Mouse (Mus musculus): ENCODE data around the gene Rnase2b. TPM values are rescaled to one million over a fixed set of nuclear protein-coding genes. Genes with fewer than 3 reads are reported as not detected.
"Not testable (repeated sequence)": the region's sequence is repeated elsewhere in the genome, so short reads cannot be mapped to it uniquely, and the experiment has no call there.

The Rnase2b gene
- polyA plus RNA-seq, 1 experiment from 2014 or later: 0.16 TPM

DNA sequence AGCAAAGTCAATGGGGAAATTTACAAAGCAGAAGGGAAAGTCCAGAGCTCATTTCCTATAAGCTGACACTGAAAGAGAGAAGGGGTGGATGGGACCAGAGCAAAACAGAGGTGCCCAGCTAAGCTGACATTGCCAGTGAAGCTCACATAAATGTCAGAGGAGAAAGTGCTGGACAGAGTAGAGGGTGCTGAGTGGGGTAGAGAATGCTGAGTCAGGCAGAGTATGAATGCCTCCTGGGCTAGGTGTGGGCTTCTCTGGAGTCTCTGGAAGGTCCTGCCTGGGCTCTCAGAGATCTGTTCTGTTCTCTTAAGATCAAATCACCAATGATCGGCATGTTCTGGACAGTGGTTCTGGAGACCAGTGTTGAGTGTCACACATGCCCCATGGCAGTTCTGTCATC lies 3.4 kb downstream of the Rnase2b start:
- no peak for TF ChIP-seq CTCF (IDR thresholded peaks at IDR 0.05)
- no peak for TF ChIP-seq EP300 (IDR thresholded peaks at IDR 0.05)
- WGBS: 95% methylated on average over 1 of the region's 1 CpGs
- no peak overlapping the region for H3K4me2 ChIP-seq (replicated peaks; ENCODE audit: low read depth, low read length)
- H3K4me1 ChIP-seq (ENCODE audit: insufficient read depth, low read depth, low read length): no peaks in the 10 kb centered on the region
- H3K9ac ChIP-seq (replicated peaks; ENCODE audit: low read depth): no peak overlapping the region
- H3K27ac ChIP-seq (ENCODE audit: low read length): no peak overlapping the region
- no peak overlapping the region for H3K4me3 ChIP-seq (ENCODE audit: low read depth, low read length)
- H3K27me3 ChIP-seq (replicated peaks; ENCODE audit: insufficient read depth, low read length): no peaks in the 10 kb centered on the region
- H3K36me3 ChIP-seq (ENCODE audit: insufficient read depth, low read length): no peaks in the 10 kb centered on the region
- DNase-seq (ENCODE audit: low spot score): no peak
- H3K9me3 ChIP-seq (ENCODE audit: low read length): no peaks in the 10 kb centered on the region
- ATAC-seq: no peak

DNA sequence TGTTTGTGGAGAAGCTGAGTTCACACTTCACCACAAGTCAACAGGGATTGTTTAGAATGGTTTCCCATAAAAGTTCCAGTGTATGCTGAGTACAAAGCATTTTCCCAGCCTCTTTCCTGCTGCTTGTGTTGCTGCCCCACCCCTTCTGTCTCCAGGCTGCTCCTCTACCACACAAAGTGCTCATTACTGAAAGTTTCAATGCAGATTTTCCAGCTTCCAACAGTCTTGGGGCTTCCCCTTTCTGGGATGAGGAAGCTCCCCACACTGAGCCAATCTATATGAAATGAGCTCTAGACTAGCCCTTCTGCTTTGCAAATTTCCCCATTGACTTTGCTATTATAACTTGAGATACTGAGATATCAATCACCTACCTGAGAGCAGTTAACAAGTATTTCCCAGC lies 4.0 kb downstream of the Rnase2b start:
- TF ChIP-seq CTCF (IDR thresholded peaks at IDR 0.05) (no peak), EP300 (IDR thresholded peaks at IDR 0.05) (no peak)
- Histone ChIP-seq H3K27ac (ENCODE audit: low read length) (no peak overlapping the region), H3K4me2 (replicated peaks; ENCODE audit: low read depth, low read length) (no peak overlapping the region), H3K36me3 (ENCODE audit: insufficient read depth, low read length) (no peaks in the 10 kb centered on the region), H3K9ac (replicated peaks; ENCODE audit: low read depth) (no peak overlapping the region), H3K4me3 (ENCODE audit: low read depth, low read length) (no peak overlapping the region), H3K4me1 (ENCODE audit: insufficient read depth, low read depth, low read length) (no peaks in the 10 kb centered on the region), H3K9me3 (ENCODE audit: low read length) (no peaks in the 10 kb centered on the region), H3K27me3 (replicated peaks; ENCODE audit: insufficient read depth, low read length) (no peaks in the 10 kb centered on the region)
- ATAC-seq (no peak), DNase-seq (ENCODE audit: low spot score) (no peak)

DNA sequence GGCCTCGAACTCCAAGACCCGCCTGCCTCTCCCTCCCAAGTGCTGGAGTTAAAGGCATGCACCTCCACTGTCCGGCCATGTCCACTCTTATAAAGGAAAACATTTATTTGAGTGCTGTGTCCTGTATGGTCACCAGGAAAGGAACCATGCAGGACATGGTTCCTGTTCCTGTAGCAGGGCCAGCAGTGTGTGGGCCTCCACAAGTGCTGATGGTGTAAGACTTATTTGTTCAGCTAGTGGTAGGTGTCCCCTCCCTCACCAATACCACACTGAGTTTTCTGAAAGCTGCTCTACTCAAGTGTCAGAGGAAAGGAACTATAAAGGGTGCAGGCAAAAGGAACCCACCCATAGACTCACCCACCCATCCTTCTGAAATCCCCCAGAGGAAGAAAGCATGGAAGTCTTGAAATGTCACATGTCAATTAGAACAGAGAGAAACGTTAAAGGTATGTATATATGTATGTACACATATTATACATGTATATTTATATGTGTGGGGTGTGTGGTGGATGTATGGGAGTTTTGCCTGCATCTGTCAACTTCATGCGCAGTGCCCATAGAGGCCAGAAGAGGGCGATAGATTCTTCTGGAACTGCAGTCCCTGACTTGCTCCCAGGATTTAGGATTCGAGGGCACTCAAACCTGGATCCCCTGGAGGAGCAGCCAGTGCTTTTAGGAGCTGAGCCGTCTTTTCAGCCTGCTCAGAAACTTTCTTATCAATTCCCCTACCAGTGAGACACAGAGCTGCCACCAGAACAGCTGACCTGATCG lies 10.2 kb downstream of the Rnase2b start:
- H3K4me1 ChIP-seq (ENCODE audit: insufficient read depth, low read depth, low read length); H3K36me3 ChIP-seq (ENCODE audit: insufficient read depth, low read length); H3K9me3 ChIP-seq (ENCODE audit: low read length); H3K27me3 ChIP-seq (replicated peaks; ENCODE audit: insufficient read depth, low read length); H3K4me3 ChIP-seq (ENCODE audit: low read depth, low read length); H3K4me2 ChIP-seq (replicated peaks; ENCODE audit: low read depth, low read length); H3K9ac ChIP-seq (replicated peaks; ENCODE audit: low read depth); ATAC-seq; H3K27ac ChIP-seq (ENCODE audit: low read length): not testable (repeated sequence)
- DNase-seq (ENCODE audit: low spot score): peak; percentile 37
- WGBS: 33% methylated on average over 9 of the region's 9 CpGs
- peak; percentile 75 for TF ChIP-seq CTCF (IDR thresholded peaks at IDR 0.05)

DNA sequence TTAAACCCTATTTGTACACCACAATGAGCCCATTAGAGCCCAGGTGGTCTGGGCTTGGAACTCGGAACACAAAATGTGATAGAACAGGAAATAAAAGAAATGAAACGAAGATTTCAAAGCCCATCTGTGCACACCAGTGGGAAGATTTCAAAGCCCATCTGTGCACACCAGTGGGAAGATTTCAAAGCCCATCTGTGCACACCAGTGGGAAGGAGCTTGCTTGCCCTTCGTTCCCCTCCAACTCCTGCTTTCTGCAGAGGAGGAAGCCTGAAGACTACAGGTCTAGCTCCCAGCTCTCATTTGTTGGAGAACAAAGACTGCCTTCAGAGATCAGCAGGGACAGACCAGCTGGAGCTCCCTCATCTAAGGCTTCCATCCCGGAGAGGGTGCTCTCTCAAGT lies 10.9 kb downstream of the Rnase2b start:
- not testable (repeated sequence) for H3K27ac ChIP-seq (ENCODE audit: low read length); H3K9ac ChIP-seq (replicated peaks; ENCODE audit: low read depth); H3K27me3 ChIP-seq (replicated peaks; ENCODE audit: insufficient read depth, low read length); H3K9me3 ChIP-seq (ENCODE audit: low read length); H3K4me2 ChIP-seq (replicated peaks; ENCODE audit: low read depth, low read length); ATAC-seq; H3K4me1 ChIP-seq (ENCODE audit: insufficient read depth, low read depth, low read length); DNase-seq (ENCODE audit: low spot score); H3K36me3 ChIP-seq (ENCODE audit: insufficient read depth, low read length); H3K4me3 ChIP-seq (ENCODE audit: low read depth, low read length)
- WGBS: 49% methylated on average over 4 of the region's 4 CpGs

DNA sequence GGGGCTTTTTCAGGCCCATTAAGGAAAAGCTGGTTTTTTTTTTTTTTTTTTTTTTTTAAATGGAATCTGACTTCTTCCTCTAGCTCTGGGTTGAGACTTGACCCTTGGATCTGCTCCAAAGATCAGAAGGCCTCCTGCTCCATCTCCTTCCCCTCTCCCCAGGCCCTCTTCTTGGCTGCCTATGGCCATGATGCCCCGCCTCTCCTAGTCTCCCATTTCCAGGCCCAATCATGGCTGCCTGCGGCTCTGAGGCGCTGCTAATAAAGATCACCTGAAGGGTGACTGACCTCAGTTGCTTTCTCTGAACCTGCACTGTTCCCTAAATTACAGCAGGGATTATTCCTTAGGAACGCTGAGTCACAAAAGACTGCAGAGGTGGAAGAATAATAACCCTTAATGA lies 11.8 kb downstream of the Rnase2b start:
- no peaks in the 10 kb centered on the region for H3K27me3 ChIP-seq (replicated peaks; ENCODE audit: insufficient read depth, low read length)
- DNase-seq (ENCODE audit: low spot score) (no peak), ATAC-seq (no peak)
- no peaks in the 10 kb centered on the region for H3K4me1 ChIP-seq (ENCODE audit: insufficient read depth, low read depth, low read length)
- no peak overlapping the region for H3K27ac ChIP-seq (ENCODE audit: low read length)
- no peak overlapping the region for H3K9ac ChIP-seq (replicated peaks; ENCODE audit: low read depth)
- WGBS: 82% methylated on average over 4 of the region's 4 CpGs
- H3K36me3 ChIP-seq (ENCODE audit: insufficient read depth, low read length): no peaks in the 10 kb centered on the region
- no peak overlapping the region for H3K4me3 ChIP-seq (ENCODE audit: low read depth, low read length)
- H3K4me2 ChIP-seq (replicated peaks; ENCODE audit: low read depth, low read length): no peak overlapping the region
- no peaks in the 10 kb centered on the region for H3K9me3 ChIP-seq (ENCODE audit: low read length)
- no peak for TF ChIP-seq EP300 (IDR thresholded peaks at IDR 0.05)
- no peak for TF ChIP-seq CTCF (IDR thresholded peaks at IDR 0.05)

DNA sequence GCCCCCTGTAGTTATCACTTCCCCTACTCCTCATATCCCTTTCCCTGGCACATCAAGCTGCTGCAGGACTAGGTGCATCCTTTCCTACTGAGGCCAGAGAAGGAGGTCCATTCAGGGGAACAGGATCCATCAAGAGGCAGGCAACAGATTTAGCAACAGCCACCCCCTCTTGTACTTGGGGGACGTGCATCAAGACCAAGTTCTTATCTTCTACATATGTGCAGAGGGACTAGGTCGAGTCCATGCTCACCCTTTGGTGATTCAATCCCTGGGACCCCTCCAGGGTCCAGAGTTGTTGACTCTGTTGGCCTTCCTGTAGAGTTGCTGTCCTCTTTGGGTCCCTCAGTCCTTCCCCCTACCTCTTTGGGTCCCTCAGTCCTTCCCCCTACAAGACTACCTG lies 19.0 kb downstream of the Rnase2b start:
- not testable (repeated sequence) for H3K27me3 ChIP-seq (replicated peaks; ENCODE audit: insufficient read depth, low read length); H3K9me3 ChIP-seq (ENCODE audit: low read length); ATAC-seq; H3K36me3 ChIP-seq (ENCODE audit: insufficient read depth, low read length); H3K4me1 ChIP-seq (ENCODE audit: insufficient read depth, low read depth, low read length); H3K4me3 ChIP-seq (ENCODE audit: low read depth, low read length); H3K27ac ChIP-seq (ENCODE audit: low read length); H3K9ac ChIP-seq (replicated peaks; ENCODE audit: low read depth); DNase-seq (ENCODE audit: low spot score); H3K4me2 ChIP-seq (replicated peaks; ENCODE audit: low read depth, low read length)
- WGBS: 59% methylated on average over 2 of the region's 2 CpGs

DNA sequence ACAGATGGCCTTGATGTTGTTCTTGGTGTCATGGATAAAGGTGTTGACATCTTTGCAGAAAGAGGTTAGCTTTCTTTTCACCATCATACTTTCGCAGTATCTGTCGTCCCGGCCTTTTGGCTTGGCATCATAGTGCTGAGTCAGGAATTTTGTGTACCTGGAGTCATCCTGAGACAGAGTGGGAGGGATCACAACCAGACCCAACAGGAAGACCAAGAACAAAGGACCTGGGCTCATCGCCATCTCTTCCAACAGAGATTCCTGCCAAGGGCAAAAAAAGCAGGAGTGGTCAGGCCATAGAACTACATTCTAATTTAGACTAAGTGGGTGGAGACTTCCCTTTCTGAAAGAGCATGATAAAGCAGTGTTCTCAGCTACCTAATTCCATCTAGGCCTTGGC lies 33.6 kb downstream of the Rnase2b start:
- H3K4me2 ChIP-seq (replicated peaks; ENCODE audit: low read depth, low read length): no peak overlapping the region
- no peak overlapping the region for H3K27ac ChIP-seq (ENCODE audit: low read length)
- no peak overlapping the region for H3K4me3 ChIP-seq (ENCODE audit: low read depth, low read length)
- ATAC-seq: peak; percentile 50; the same call in 1 of the 2 replicates
- H3K9me3 ChIP-seq (ENCODE audit: low read length): no peaks in the 10 kb centered on the region
- TF ChIP-seq CTCF (IDR thresholded peaks at IDR 0.05) (no peak), EP300 (IDR thresholded peaks at IDR 0.05) (no peak)
- no peaks in the 10 kb centered on the region for H3K4me1 ChIP-seq (ENCODE audit: insufficient read depth, low read depth, low read length)
- DNase-seq (ENCODE audit: low spot score): peak; percentile 17
- H3K36me3 ChIP-seq (ENCODE audit: insufficient read depth, low read length): no peaks in the 10 kb centered on the region
- no peaks in the 10 kb centered on the region for H3K27me3 ChIP-seq (replicated peaks; ENCODE audit: insufficient read depth, low read length)
- no peak overlapping the region for H3K9ac ChIP-seq (replicated peaks; ENCODE audit: low read depth)
- WGBS: 83% methylated on average over 4 of the region's 4 CpGs

Data from lung, postnatal 0 days (tissue).